Mouse (Mus musculus) CH12.LX (cell line): ENCODE data around the gene BC005537. TPM values are rescaled to one million over a fixed set of nuclear protein-coding genes. Genes with fewer than 3 reads are reported as not detected.
A peak's percentile ranks its signal among the peaks of the same experiment; 100 is the strongest.
"Not testable (repeated sequence)": the region's sequence is repeated elsewhere in the genome, so short reads cannot be mapped to it uniquely, and the experiment has no call there.

Experiments used
- DNase-seq: peaks from one replicate; pipeline ENCODE4 v3.0.0-alpha.2; 2013; ENCODE audit errors: extremely low read depth
- H3K27ac ChIP-seq: 2 replicates; pipeline ENCODE4 v1.5.1; 2012; ENCODE audit warnings: low read depth, mild to moderate bottlenecking, control low read depth, moderate library complexity; ENCODE audit not compliant: insufficient read depth
- H3K27me3 ChIP-seq: replicated peaks from 2 replicates; pipeline ENCODE3; 2012; ENCODE audit warnings: inconsistent platforms
- H3K36me3 ChIP-seq, 2 experiments: replicated peaks in 1 of 2; 2 replicates each; pipeline versions ENCODE3 to v1.6.1; 2012; ENCODE audit warnings: inconsistent platforms in 1 of 2, low read length in 1 of 2, mild to moderate bottlenecking in 1 of 2, mixed read lengths in 1 of 2, moderate library complexity in 1 of 2; ENCODE audit not compliant: control insufficient read depth in 1 of 2, insufficient read depth in 1 of 2
- H3K4me1 ChIP-seq, 2 experiments: 2 replicates each; pipeline ENCODE4 v1.6.1; 2012; ENCODE audit warnings: inconsistent platforms in 1 of 2, moderate library complexity in 1 of 2; ENCODE audit not compliant: insufficient read depth in 2 of 2, control insufficient read depth in 1 of 2
- H3K4me2 ChIP-seq: 2 replicates; pipeline ENCODE4 v1.6.1; 2012; ENCODE audit warnings: low read depth, mild to moderate bottlenecking, control low read depth; ENCODE audit not compliant: poor library complexity, insufficient read depth, severe bottlenecking
- H3K4me3 ChIP-seq, 3 experiments: fragments of 150-350 bp in 1 of 3; sonication (generic) in 1 of 3; replicated peaks in 1 of 3; 2 replicates each; pipeline versions ENCODE3 to v1.5.1; 2011 to 2012; ENCODE audit warnings: low read depth in 2 of 3, low read length in 2 of 3, mild to moderate bottlenecking in 2 of 3, moderate library complexity in 2 of 3, control low read depth in 1 of 3, improper control_type of control experiment in 1 of 3, inconsistent platforms in 1 of 3, mixed read lengths in 1 of 3; ENCODE audit not compliant: poor library complexity in 1 of 3
- H3K79me2 ChIP-seq: replicated peaks from 2 replicates; pipeline ENCODE4 v1.6.1; 2012; ENCODE audit warnings: mild to moderate bottlenecking, moderate library complexity; ENCODE audit not compliant: control insufficient read depth, poor library complexity, insufficient read depth, severe bottlenecking; ENCODE audit errors: extremely low read depth
- H3K9ac ChIP-seq: 2 replicates; pipeline ENCODE4 v1.6.1; 2012; ENCODE audit warnings: low read depth, mild to moderate bottlenecking, control low read depth, moderate library complexity; ENCODE audit not compliant: insufficient read depth
- H3K9me3 ChIP-seq: replicated peaks from 2 replicates; pipeline ENCODE3; 2012; ENCODE audit warnings: low read length, inconsistent platforms, mixed read lengths
- BHLHE40 ChIP-seq: IDR thresholded peaks from 2 replicates; pipeline ENCODE4 v1.6.1; 2011; ENCODE audit warnings: mild to moderate bottlenecking, low read depth, low read length, improper control_type of control experiment
- CHD1 ChIP-seq: IDR thresholded peaks from 2 replicates; pipeline ENCODE4 v1.6.1; 2012; ENCODE audit warnings: low read depth, low read length, improper control_type of control experiment, inconsistent platforms
- ELF1 ChIP-seq: IDR thresholded peaks from 2 replicates; pipeline ENCODE4 v1.6.1; 2014; ENCODE audit warnings: low read depth, mild to moderate bottlenecking, inconsistent platforms, low read length, improper control_type of control experiment
- EP300 ChIP-seq: IDR thresholded peaks from 2 replicates; pipeline ENCODE4 v1.6.1; 2011; ENCODE audit warnings: low read length, improper control_type of control experiment
- ETS1 ChIP-seq: conservative IDR thresholded peaks from 2 replicates; pipeline ENCODE4 v1.6.1; 2012; ENCODE audit warnings: low read depth, mild to moderate bottlenecking, inconsistent platforms, low read length, improper control_type of control experiment, moderate library complexity
- HCFC1 ChIP-seq: IDR thresholded peaks from 2 replicates; pipeline ENCODE4 v1.6.1; 2012; ENCODE audit warnings: low read depth, mild to moderate bottlenecking, inconsistent platforms, low read length, improper control_type of control experiment
- IRF4 ChIP-seq: IDR thresholded peaks from 2 replicates; pipeline ENCODE4 v1.6.1; 2014; ENCODE audit warnings: low read depth, mild to moderate bottlenecking, inconsistent platforms, low read length, improper control_type of control experiment
- MAZ ChIP-seq: IDR thresholded peaks from 2 replicates; pipeline ENCODE4 v1.6.1; 2012; ENCODE audit warnings: low read depth, mild to moderate bottlenecking, inconsistent platforms, low read length, improper control_type of control experiment, moderate library complexity
- MEF2A ChIP-seq: IDR thresholded peaks from 2 replicates; pipeline ENCODE4 v1.6.1; 2014; ENCODE audit warnings: low read depth, mild to moderate bottlenecking, inconsistent platforms, low read length, improper control_type of control experiment, borderline replicate concordance
- MYC ChIP-seq: IDR thresholded peaks from 2 replicates; pipeline ENCODE4 v1.6.1; 2011; ENCODE audit warnings: low read depth, mild to moderate bottlenecking, improper control_type of control experiment, low read length
- NRF1 ChIP-seq: IDR thresholded peaks from 2 replicates; pipeline ENCODE4 v1.6.1; 2014; ENCODE audit warnings: low read depth, mild to moderate bottlenecking, inconsistent platforms, low read length, improper control_type of control experiment, moderate library complexity
- POLR2A ChIP-seq: IDR thresholded peaks from 2 replicates; pipeline ENCODE4 v1.6.1; 2011; ENCODE audit warnings: low read depth, mild to moderate bottlenecking, improper control_type of control experiment, low read length
- POLR2AphosphoS2 ChIP-seq: IDR thresholded peaks from 2 replicates; pipeline ENCODE4 v1.6.1; 2011; ENCODE audit warnings: low read depth, low read length, improper control_type of control experiment
- SMC3 ChIP-seq: IDR thresholded peaks from 2 replicates; pipeline ENCODE4 v1.6.1; 2011; ENCODE audit warnings: low read depth, low read length, improper control_type of control experiment
- TBP ChIP-seq: conservative IDR thresholded peaks from 2 replicates; pipeline ENCODE4 v1.6.1; 2011; ENCODE audit warnings: low read depth, low read length, improper control_type of control experiment
- TCF12 ChIP-seq: IDR thresholded peaks from 2 replicates; pipeline ENCODE4 v1.6.1; 2014; ENCODE audit warnings: low read depth, mild to moderate bottlenecking, inconsistent platforms, low read length, improper control_type of control experiment
- USF1 ChIP-seq: IDR thresholded peaks from 2 replicates; pipeline ENCODE4 v1.6.1; 2014; ENCODE audit warnings: low read depth, mild to moderate bottlenecking, inconsistent platforms, low read length, improper control_type of control experiment
- USF2 ChIP-seq: conservative IDR thresholded peaks from 2 replicates; pipeline ENCODE4 v1.6.1; 2011; ENCODE audit warnings: low read depth, low read length, improper control_type of control experiment
- ZKSCAN1 ChIP-seq: IDR thresholded peaks from 2 replicates; pipeline ENCODE4 v1.6.1; 2012; ENCODE audit warnings: low read depth, inconsistent platforms, low read length, improper control_type of control experiment, borderline replicate concordance
- ZMIZ1 ChIP-seq: IDR thresholded peaks from 2 replicates; pipeline ENCODE4 v1.6.1; 2012; ENCODE audit warnings: low read depth, mild to moderate bottlenecking, inconsistent platforms, low read length, improper control_type of control experiment
- dilution Hi-C: fragments of 300-500 bp; cut with MboI; formaldehyde crosslinking; loops from 2 replicates; pipeline ENCODE4 v1.14.3; 2020; ENCODE audit warnings: low sequenced_read_pairs; ENCODE audit not compliant: extremely low pct_unique_long_range_greater_than_20kb, extremely low pct_ligation_motif_present
- in situ Hi-C: fragments of 300-500 bp; cut with MboI; formaldehyde crosslinking; loops from 3 replicates; pipeline ENCODE4 v1.14.3; 2019; ENCODE audit warnings: low sequenced_read_pairs, low pct_ligation_motif_present, low pct_unique_long_range_greater_than_20kb, mixed read lengths
- polyA plus RNA-seq: library from polyadenylated mRNA; unstranded; fragments of >175 nt; gene quantifications from 2 replicates; pipeline ENCODE4 v1.2.1, GENCODE M21; 2012; ENCODE audit warnings: low read depth; ENCODE audit not compliant: insufficient read length
- total RNA-seq, 2 experiments: library from RNA; depleted of rRNA; stranded (reverse); fragments of 300-350 nt in 1 of 2; fragments of >200 nt in 1 of 2; gene quantifications; 2 replicates each; pipeline ENCODE4 v1.2.3; 2012 to 2014

The BC005537 gene
- total and polyA plus RNA-seq, 3 experiments = 21.8 to 47.7 (median 39.0) TPM

GRCm38 (mm10) chr13:24762254-24762653 is 39.2 kb upstream of the BC005537 start:
- in situ Hi-C loops = no loop called here
- peaks cover 16 to 27% of the 10 kb centered on the region in 2 experiments for H3K36me3 ChIP-seq
- H3K9me3 ChIP-seq = no peaks in the 10 kb centered on the region
- H3K4me1 ChIP-seq = peaks cover 7 to 30% of the 10 kb centered on the region in 2 experiments
- no peak for TF ChIP-seq EP300
- TF ChIP-seq MYC = no peak
- 0 out of 2 replicates have a peak, but pooled peaks have one; percentile 68 for TF ChIP-seq CHD1
- no peak for TF ChIP-seq TBP
- TF ChIP-seq POLR2A = no peak
- TF ChIP-seq NRF1 = 0 out of 2 replicates have a peak, but pooled peaks have one; percentile 32
- TF ChIP-seq ZMIZ1 = 0 out of 2 replicates have a peak, but pooled peaks have one; percentile 23
- no peak for TF ChIP-seq USF2
- TF ChIP-seq MEF2A = 0 out of 2 replicates have a peak, but pooled peaks have one; percentile 21
- no peak for TF ChIP-seq ELF1
- no peak for TF ChIP-seq ZKSCAN1
- no peak for TF ChIP-seq HCFC1
- no peak for TF ChIP-seq POLR2AphosphoS2
- TF ChIP-seq SMC3 = no peak
- TF ChIP-seq BHLHE40 = peak; percentile 53; the same call in 1 of the 2 replicates
- TF ChIP-seq MAZ = 0 out of 2 replicates have a peak, but pooled peaks have one; percentile 28
- no peak for TF ChIP-seq ETS1
- TF ChIP-seq, all 38 proteins: peak for 6
- Histone ChIP-seq H3K4me2 (peak overlapping the region; percentile 69), H3K9ac (peak overlapping the region; percentile 34), H3K4me3 (peak overlapping the region; percentile 74 to 97 (median 93)), H3K79me2 (peaks cover 35% of the 10 kb centered on the region), H3K27ac (no peak overlapping the region), H3K27me3 (no peaks in the 10 kb centered on the region)
- dilution Hi-C loops = no loop called here
- no peak for DNase-seq

GRCm38 (mm10) chr13:24767809-24768208 is 33.6 kb upstream of the BC005537 start:
- H3K79me2 ChIP-seq, dilution Hi-C loops, H3K4me3 ChIP-seq, H3K27ac ChIP-seq, H3K9ac ChIP-seq, H3K36me3 ChIP-seq, H3K27me3 ChIP-seq, in situ Hi-C loops, H3K9me3 ChIP-seq: not testable (repeated sequence)
- peak overlapping the region; percentile 60 for H3K4me2 ChIP-seq
- peaks cover under 1 to 11% of the 10 kb centered on the region in 2 experiments; a peak in 3 of 4 replicates for H3K4me1 ChIP-seq
- peak; percentile 58 for DNase-seq
- 0 out of 2 replicates have a peak, but pooled peaks have one; percentile 12 for TF ChIP-seq ELF1
- TF ChIP-seq BHLHE40 = peak; percentile 69
- 0 out of 2 replicates have a peak, but pooled peaks have one; percentile 20 for TF ChIP-seq MEF2A
- TF ChIP-seq IRF4 = 0 out of 2 replicates have a peak, but pooled peaks have one; percentile 34
- peak; percentile 48; the same call in 1 of the 2 replicates for TF ChIP-seq TCF12
- peak; percentile 19; the same call in 1 of the 2 replicates for TF ChIP-seq ETS1
- peak; percentile 69; the same call in 1 of the 2 replicates for TF ChIP-seq MYC
- 0 out of 2 replicates have a peak, but pooled peaks have one; percentile 5 for TF ChIP-seq USF1

GRCm38 (mm10) chr13:24771482-24771881 is 30.0 kb upstream of the BC005537 start:
- H3K9me3 ChIP-seq, dilution Hi-C loops, H3K36me3 ChIP-seq, H3K4me3 ChIP-seq, H3K27ac ChIP-seq, DNase-seq, H3K4me2 ChIP-seq, H3K9ac ChIP-seq, H3K27me3 ChIP-seq, in situ Hi-C loops, H3K79me2 ChIP-seq: not testable (repeated sequence)
- H3K4me1 ChIP-seq = peaks cover 0 to 13% of the 10 kb centered on the region in 2 experiments; a peak in 2 of 4 replicates
